Mouse (Mus musculus): Measurements from ENCODE around the gene Dstn. TPM values are rescaled to one million over a fixed set of nuclear protein-coding genes. Genes with fewer than 3 reads are reported as not detected.

Gene Dstn
- polyA plus RNA-seq, 1 experiment from 2014 or later = 272 TPM

DNA sequence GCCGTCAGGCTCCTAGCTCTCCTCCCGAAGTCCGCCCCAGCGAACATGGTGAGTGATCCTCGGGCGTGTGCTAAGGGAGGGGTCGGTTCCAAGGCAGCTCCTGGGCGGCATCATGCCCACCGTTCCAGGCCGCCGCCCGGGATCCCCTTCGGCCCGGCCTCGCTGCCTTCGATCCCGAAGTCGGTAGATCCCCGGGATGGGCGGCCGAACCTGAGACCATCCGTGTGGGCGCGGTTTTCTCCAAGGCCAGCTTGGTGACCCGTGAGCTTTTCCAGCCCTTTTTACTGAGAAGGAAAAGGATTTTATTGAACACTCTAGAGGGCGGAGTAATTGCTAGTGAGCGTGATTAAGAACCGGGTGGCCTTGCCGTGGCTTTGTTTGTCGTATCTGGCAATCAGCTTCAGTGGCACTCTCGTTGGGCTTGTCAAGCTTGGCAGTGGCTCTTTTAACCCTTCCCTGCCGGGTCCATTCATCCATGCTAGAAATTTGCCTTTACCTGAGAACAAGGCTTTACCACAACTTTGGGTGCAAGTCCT, 548 bp downstream of the Dstn start:
- POLR2A ChIA-PET = interaction anchor here (1.2 to 1.8 kb wide), 2 partner anchors 25 to 282 kb away, joined by 3 to 4 read pairs; no protein-coding TSS in a partner anchor
- ATAC-seq = peak; percentile 33
- no peak for DNase-seq (ENCODE audit: low read depth, low spot score)
- TF ChIP-seq CTCF (IDR thresholded peaks at IDR 0.05) = no peak
- H3K27me3 ChIP-seq = no peaks in the 10 kb centered on the region
- CTCF ChIA-PET = interaction anchor here (0.9 kb wide), 1 partner anchor 25 kb away, joined by 5 read pairs; no protein-coding TSS in a partner anchor
- in situ Hi-C loops (cut with MboI; ENCODE audit: low pct_unique_long_range_greater_than_20kb) = no loop called here

DNA sequence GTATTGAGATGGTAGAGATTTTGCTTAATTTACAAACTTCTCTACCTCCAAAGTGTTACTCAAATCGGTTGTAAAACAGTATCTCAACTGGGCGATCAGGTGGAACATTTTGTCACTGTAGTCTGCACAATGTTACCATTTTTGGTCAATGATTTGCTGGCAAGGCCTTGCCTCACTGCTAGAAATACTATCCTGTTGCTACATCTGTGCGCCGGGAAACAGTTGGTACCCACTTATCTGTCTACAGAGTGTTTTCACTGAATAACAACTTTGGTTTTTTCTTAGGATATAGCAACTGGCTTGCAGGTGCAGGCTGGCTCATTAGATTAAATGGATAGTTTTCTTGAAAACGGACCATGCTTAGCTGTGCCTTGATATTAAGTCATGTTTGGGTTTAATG, 1.1 kb downstream of the Dstn start:
- no peak for ATAC-seq
- in situ Hi-C loops (cut with MboI; ENCODE audit: low pct_unique_long_range_greater_than_20kb) = no loop called here
- POLR2A ChIA-PET = interaction anchor here (1.2 to 1.8 kb wide), 2 partner anchors 25 to 281 kb away, joined by 3 to 4 read pairs; no protein-coding TSS in a partner anchor
- no peak for TF ChIP-seq CTCF (IDR thresholded peaks at IDR 0.05)
- CTCF ChIA-PET = interaction anchor here (0.8 to 1.3 kb wide), 3 partner anchors 8 to 64 kb away, joined by 3 to 4 read pairs (median 3); no protein-coding TSS in a partner anchor
- DNase-seq (ENCODE audit: low read depth, low spot score) = no peak
- H3K27me3 ChIP-seq = no peaks in the 10 kb centered on the region

DNA sequence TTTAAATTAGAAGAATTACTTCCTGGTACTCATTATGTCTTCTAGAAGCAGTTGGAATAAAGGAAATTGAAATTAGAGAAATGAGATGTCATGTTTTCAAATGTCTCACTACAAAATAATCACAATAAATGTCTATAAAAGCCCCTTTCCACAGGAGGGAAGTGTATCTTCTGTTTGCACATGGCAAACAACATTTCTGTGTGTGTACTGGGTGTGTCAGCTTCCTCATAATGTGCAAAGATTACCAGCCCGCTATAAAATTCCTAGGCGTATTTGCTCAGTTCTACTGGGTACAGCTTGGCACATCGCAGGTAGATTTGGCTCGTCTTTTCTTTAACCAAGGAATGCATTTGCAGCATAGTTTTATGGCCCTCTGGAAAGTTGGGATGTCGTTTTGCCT, 2.5 kb downstream of the Dstn start:
- ChIA-PET CTCF (interaction anchor here (1.3 kb wide), 1 partner anchor 63 kb away, joined by 4 read pairs; no protein-coding TSS in a partner anchor), POLR2A (interaction anchor here (0.8 to 0.9 kb wide), 2 partner anchors 11 to 93 kb away, joined by 3 read pairs; no protein-coding TSS in a partner anchor)
- ATAC-seq (no peak), DNase-seq (ENCODE audit: low read depth, low spot score) (no peak)
- no peaks in the 10 kb centered on the region for H3K27me3 ChIP-seq
- in situ Hi-C loops (cut with MboI; ENCODE audit: low pct_unique_long_range_greater_than_20kb) = no loop called here
- TF ChIP-seq CTCF (IDR thresholded peaks at IDR 0.05) = no peak

DNA sequence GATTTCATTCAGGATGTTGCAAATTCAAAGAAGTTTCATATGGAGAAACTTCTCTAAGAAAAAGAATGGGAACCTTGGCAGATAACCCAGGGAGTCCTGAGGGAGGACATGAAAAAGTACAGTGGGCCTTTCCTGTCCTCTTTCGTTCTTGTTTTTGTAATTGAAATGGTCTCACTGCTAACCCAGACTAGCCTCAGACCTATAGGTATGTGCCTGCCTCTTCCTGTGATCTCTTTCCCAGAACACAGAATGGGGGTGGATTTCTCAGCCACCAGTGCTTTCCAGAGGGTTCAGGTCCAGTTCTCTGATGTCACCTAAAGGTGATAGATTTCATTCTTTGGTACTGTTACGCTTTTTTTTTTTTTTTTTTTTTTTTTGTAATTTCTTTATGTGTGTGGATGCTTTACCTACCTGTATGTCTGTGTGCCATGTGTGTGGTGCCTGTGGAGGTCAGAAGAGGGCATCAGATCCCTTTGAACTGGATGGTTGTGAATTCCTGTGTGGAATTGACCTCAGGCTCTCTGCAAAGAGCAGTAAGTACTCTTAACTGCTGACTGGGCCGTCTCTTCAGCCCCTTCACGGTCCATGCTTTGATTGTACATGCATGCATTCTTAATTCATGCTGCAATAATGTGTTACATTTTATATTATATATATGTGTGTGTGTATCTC, 3.8 kb downstream of the Dstn start:
- no peak for DNase-seq (ENCODE audit: low read depth, low spot score)
- in situ Hi-C loops (cut with MboI; ENCODE audit: low pct_unique_long_range_greater_than_20kb) = no loop called here
- H3K27me3 ChIP-seq = no peaks in the 10 kb centered on the region
- POLR2A ChIA-PET = no interaction called here
- ATAC-seq = no peak
- TF ChIP-seq CTCF (IDR thresholded peaks at IDR 0.05) = no peak
- CTCF ChIA-PET = no interaction called here

DNA sequence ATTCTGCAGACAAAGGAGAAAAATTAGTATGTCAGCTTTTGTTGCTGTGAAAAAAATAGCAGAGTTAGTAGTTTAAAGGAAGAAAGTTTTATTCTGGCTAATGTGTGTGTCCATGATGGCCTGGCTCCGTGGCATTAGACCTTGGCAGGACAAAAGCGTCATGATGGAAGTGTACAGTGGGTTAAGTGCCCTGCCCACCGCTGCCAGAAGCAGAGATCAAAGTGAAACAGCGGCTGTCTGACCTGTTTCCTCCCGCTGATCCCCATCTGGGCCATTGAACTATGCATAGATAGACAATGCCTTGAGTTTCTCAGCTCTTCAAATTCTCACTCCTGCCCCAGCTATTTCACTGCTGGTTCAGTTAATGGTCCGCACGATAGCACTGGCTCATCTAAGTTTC, 9.0 kb downstream of the Dstn start:
- ChIA-PET CTCF (interaction anchor here (1.7 kb wide), 1 partner anchor 16 kb away, joined by 6 read pairs; no protein-coding TSS in a partner anchor), POLR2A (interaction anchor here (0.6 to 0.8 kb wide), 2 partner anchors 8 to 48 kb away, joined by 3 to 4 read pairs; no protein-coding TSS in a partner anchor)
- no peak for TF ChIP-seq CTCF (IDR thresholded peaks at IDR 0.05)
- no peaks in the 10 kb centered on the region for H3K27me3 ChIP-seq
- DNase-seq (ENCODE audit: low read depth, low spot score) = no peak
- in situ Hi-C loops (cut with MboI; ENCODE audit: low pct_unique_long_range_greater_than_20kb) = no loop called here
- no peak for ATAC-seq

DNA sequence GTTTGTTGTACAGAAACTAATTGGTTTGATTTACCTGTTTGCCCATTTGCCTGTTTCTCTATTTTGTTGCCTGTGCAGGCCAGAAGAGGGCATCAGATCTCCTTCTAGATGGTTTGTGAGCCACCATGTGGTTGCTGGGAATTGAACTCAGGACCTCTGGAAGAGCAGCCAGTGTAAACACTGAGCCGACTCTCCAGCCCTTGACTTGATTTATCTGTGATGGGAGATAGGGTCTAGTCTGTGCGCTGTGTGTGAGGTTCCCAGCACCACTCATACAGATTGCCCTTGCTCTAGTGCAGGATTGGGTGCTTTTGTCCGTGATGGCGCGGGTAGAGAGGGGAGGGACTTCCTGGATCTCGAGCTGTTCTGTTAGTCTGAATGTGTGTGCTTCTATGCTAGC, 10.7 kb downstream of the Dstn start:
- no peaks in the 10 kb centered on the region for H3K27me3 ChIP-seq
- in situ Hi-C loops (cut with MboI; ENCODE audit: low pct_unique_long_range_greater_than_20kb) = no loop called here
- DNase-seq (ENCODE audit: low read depth, low spot score) (no peak), ATAC-seq (no peak)
- ChIA-PET POLR2A (no interaction called here), CTCF (interaction anchor here (1.2 kb wide), 1 partner anchor 9 kb away, joined by 3 read pairs; no protein-coding TSS in a partner anchor)
- peak; percentile 19 for TF ChIP-seq CTCF (IDR thresholded peaks at IDR 0.05)

DNA sequence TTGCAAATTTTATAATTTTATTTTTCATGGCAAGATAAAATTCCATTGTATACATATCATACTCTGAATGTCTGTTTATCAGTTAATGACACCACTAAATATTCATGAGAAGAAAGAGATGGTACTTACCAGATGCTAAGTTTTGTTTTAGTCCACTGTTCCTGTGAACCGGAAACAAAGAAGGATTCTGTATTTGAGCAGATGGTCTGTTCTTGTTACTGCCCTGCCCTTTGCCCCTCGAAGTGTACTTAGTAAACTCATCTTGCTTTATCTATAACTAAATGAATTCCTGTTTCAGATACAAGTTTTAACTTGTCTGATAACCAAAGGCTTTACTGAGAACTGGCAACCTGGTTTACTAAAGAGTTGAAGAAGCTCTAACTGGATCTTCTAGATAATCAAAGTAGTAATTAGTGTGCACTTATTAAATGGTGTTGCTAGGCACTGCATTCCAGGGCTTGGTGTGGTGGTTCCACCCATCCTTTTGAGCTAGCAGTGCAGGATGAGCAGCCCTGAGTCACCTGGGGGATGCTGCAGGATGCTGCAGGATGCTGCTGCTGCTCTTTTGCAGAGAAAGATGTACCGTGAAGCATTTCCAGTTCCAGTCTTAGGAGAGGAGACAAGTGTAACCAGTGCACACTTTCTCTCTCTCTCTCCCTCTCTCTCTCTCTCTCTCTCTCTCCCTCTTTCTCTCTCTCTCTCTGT, 14.6 kb downstream of the Dstn start:
- ChIA-PET POLR2A (interaction anchor here (0.6 kb wide), 1 partner anchor 347 kb away, joined by 3 read pairs; no protein-coding TSS in a partner anchor), CTCF (no interaction called here)
- ATAC-seq (peak; percentile 19), DNase-seq (ENCODE audit: low read depth, low spot score) (no peak)
- in situ Hi-C loops (cut with MboI; ENCODE audit: low pct_unique_long_range_greater_than_20kb) = no loop called here
- no peak for TF ChIP-seq CTCF (IDR thresholded peaks at IDR 0.05)
- H3K27me3 ChIP-seq = no peaks in the 10 kb centered on the region

DNA sequence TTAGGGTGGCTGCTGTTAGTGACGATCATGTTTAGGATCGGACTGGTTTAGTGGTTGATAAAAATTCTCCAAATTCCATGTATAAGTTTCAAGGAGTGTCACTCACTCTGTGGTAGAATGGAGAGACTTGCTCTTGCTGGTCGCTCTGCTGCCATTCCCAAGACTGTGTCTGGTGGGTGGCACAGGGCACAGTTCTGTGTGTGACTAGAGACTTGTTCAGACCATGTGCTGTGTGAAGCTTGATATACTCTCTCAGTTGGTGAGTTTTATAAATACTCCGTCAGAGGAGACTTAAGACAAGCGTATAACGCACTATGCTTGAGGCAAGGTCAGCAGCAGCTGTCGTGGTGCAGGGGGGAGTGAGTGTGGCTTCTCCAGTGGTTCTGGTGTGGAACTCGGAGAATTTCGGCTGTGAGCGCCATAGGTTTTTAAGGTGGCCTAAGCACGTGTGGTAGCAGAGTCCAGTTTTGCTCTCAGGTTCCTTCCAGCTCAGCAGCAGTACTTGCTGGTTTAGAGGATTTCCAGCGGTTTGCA, 17.3 kb downstream of the Dstn start:
- POLR2A ChIA-PET = interaction anchor here (1.1 kb wide), 1 partner anchor 9 kb away, joined by 4 read pairs; no protein-coding TSS in a partner anchor
- TF ChIP-seq CTCF (IDR thresholded peaks at IDR 0.05) = no peak
- no peaks in the 10 kb centered on the region for H3K27me3 ChIP-seq
- in situ Hi-C loops (cut with MboI; ENCODE audit: low pct_unique_long_range_greater_than_20kb) = no loop called here
- no peak for DNase-seq (ENCODE audit: low read depth, low spot score)
- no peak for ATAC-seq
- CTCF ChIA-PET = interaction anchor here (0.8 to 1.0 kb wide), 2 partner anchors 9 to 16 kb away, joined by 3 read pairs; no protein-coding TSS in a partner anchor

DNA sequence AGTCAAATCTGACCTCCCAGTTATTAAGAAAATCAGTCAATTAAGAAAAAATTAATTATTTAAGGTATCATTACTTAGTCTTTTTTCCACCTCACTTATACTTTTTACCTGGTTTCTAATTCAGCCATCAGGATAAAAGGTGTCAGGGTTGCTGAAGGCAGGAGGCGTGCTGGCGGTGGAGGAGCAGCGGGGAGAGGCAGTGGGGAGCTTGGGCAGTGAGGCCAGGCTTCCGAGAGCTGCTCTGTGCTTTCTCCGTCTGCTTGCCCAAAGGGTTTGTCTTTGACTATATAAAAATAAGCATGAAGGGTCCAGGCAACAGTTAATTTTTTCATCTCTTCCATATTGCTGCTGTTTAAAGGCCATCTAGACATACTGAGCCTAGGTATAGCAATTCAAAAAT, 18.4 kb downstream of the Dstn start:
- in situ Hi-C loops (cut with MboI; ENCODE audit: low pct_unique_long_range_greater_than_20kb) = no loop called here
- ChIA-PET POLR2A (no interaction called here), CTCF (no interaction called here)
- no peak for TF ChIP-seq CTCF (IDR thresholded peaks at IDR 0.05)
- ATAC-seq = no peak
- no peaks in the 10 kb centered on the region for H3K27me3 ChIP-seq
- DNase-seq (ENCODE audit: low read depth, low spot score) = no peak

DNA sequence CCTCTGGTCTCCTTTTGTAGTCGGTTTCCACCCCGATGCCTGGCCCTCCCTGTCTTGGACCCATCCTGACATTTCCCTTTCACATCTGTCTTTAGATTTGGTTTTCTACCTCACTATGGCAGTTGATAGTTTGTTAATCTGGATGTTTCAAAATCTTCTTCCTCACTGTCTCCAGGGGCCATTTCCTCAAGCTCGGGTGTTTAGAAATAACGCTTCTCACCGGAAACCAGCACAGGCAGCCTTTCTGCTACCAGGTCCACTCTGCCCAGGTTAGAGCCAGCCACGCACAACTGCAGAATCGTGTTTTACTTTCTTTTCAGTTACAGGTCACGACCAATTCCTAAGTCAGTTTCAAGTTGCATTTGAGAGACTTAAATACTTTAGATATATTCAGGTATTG, 19.3 kb downstream of the Dstn start:
- no peak for ATAC-seq
- DNase-seq (ENCODE audit: low read depth, low spot score) = no peak
- CTCF ChIA-PET = interaction anchor here (0.9 kb wide), 1 partner anchor 8 kb away, joined by 3 read pairs; no protein-coding TSS in a partner anchor
- no peak for TF ChIP-seq CTCF (IDR thresholded peaks at IDR 0.05)
- H3K27me3 ChIP-seq = no peaks in the 10 kb centered on the region
- in situ Hi-C loops (cut with MboI; ENCODE audit: low pct_unique_long_range_greater_than_20kb) = no loop called here
- POLR2A ChIA-PET = no interaction called here
